Mouse (Mus musculus): ENCODE measurements at regions not wholly inside any gene's neighbourhood (a gene's known extent, or its start where the extent isn't known, plus 50 kb on each side); places are given as distances from the start of the nearest gene placed in this dataset.
"Not testable (repeated sequence)": the region's sequence is repeated elsewhere in the genome, so short reads cannot be mapped to it uniquely, and the experiment has no call there.

GRCm38 (mm10) chr12:115197322-115198117 lies 850.0 kb upstream of the Zfp386 start:
- TF ChIP-seq EP300 (IDR thresholded peaks at IDR 0.05; ENCODE audit: low read depth), result no peak
- TF ChIP-seq CTCF (IDR thresholded peaks at IDR 0.05; ENCODE audit: low read depth), result no peak

GRCm38 (mm10) chr12:115207833-115208448 lies 839.6 kb upstream of the Zfp386 start:
- not testable (repeated sequence) for ATAC-seq (ENCODE audit: insufficient read depth); H3K36me3 ChIP-seq (replicated peaks; ENCODE audit: control insufficient read depth, insufficient read depth, low read depth); H3K9ac ChIP-seq (replicated peaks)

More at GRCm38 (mm10) chr12:115197322-115198117, 850.0 kb upstream of the Zfp386 start:
- Histone ChIP-seq H3K36me3 (replicated peaks; ENCODE audit: control insufficient read depth, insufficient read depth, low read depth) (no peaks in the 10 kb centered on the region), H3K9ac (replicated peaks) (no peak overlapping the region), H3K27me3 (ENCODE audit: control insufficient read depth, insufficient read depth, low read length) (no peaks in the 10 kb centered on the region), H3K4me3 (ENCODE audit: insufficient read depth in 1 of 2, low read depth in 2 of 2, low read length in 2 of 2) (no peak overlapping the region), H3K4me2 (ENCODE audit: low read depth) (no peak overlapping the region), H3K27ac (no peak overlapping the region), H3K4me1 (replicated peaks; ENCODE audit: control insufficient read depth in 2 of 2, insufficient read depth in 2 of 2, low read length in 1 of 2) (no peaks in the 10 kb centered on the region), H3K9me3 (ENCODE audit: control insufficient read depth, low read length) (no peaks in the 10 kb centered on the region)
- ATAC-seq (ENCODE audit: insufficient read depth), result no peak
- no peak for DNase-seq (ENCODE audit: low read depth in 3 of 3, low spot score in 3 of 3)
- 38% methylated on average over 4 of the region's 4 CpGs for WGBS (ENCODE audit: insufficient replicate concordance)

GRCm38 (mm10) chr12:115222671-115223070 lies 824.9 kb upstream of the Zfp386 start:
- H3K27me3 ChIP-seq (ENCODE audit: control insufficient read depth, insufficient read depth, low read length), result no peaks in the 10 kb centered on the region
- no peak for ATAC-seq (ENCODE audit: insufficient read depth)
- no peak overlapping the region for H3K27ac ChIP-seq
- no peaks in the 10 kb centered on the region for H3K4me1 ChIP-seq (replicated peaks; ENCODE audit: control insufficient read depth in 2 of 2, insufficient read depth in 2 of 2, low read length in 1 of 2)
- no peak for DNase-seq (ENCODE audit: low read depth in 3 of 3, low spot score in 3 of 3)
- no peak overlapping the region for H3K9ac ChIP-seq (replicated peaks)
- H3K9me3 ChIP-seq (ENCODE audit: control insufficient read depth, low read length), result no peaks in the 10 kb centered on the region
- WGBS (ENCODE audit: insufficient replicate concordance), result 43% methylated on average over 2 of the region's 2 CpGs
- no peaks in the 10 kb centered on the region for H3K36me3 ChIP-seq (replicated peaks; ENCODE audit: control insufficient read depth, insufficient read depth, low read depth)
- no peak overlapping the region for H3K4me3 ChIP-seq (ENCODE audit: insufficient read depth in 1 of 2, low read depth in 2 of 2, low read length in 2 of 2)
- TF ChIP-seq CTCF (IDR thresholded peaks at IDR 0.05; ENCODE audit: low read depth) (no peak), EP300 (IDR thresholded peaks at IDR 0.05; ENCODE audit: low read depth) (no peak)
- no peak overlapping the region for H3K4me2 ChIP-seq (ENCODE audit: low read depth)

More at GRCm38 (mm10) chr12:115207833-115208448, 839.6 kb upstream of the Zfp386 start:
- H3K4me2 ChIP-seq (ENCODE audit: low read depth); H3K9me3 ChIP-seq (ENCODE audit: control insufficient read depth, low read length); H3K27me3 ChIP-seq (ENCODE audit: control insufficient read depth, insufficient read depth, low read length); H3K4me3 ChIP-seq (ENCODE audit: insufficient read depth in 1 of 2, low read depth in 2 of 2, low read length in 2 of 2); H3K4me1 ChIP-seq (replicated peaks; ENCODE audit: control insufficient read depth in 2 of 2, insufficient read depth in 2 of 2, low read length in 1 of 2); DNase-seq (ENCODE audit: low read depth in 3 of 3, low spot score in 3 of 3); H3K27ac ChIP-seq: not testable (repeated sequence)
- WGBS (ENCODE audit: insufficient replicate concordance), result 62% methylated on average over 2 of the region's 2 CpGs

- Histone ChIP-seq H3K36me3 (replicated peaks; ENCODE audit: control insufficient read depth, insufficient read depth, low read depth) (no peaks in the 10 kb centered on the region), H3K27me3 (ENCODE audit: control insufficient read depth, insufficient read depth, low read length) (no peaks in the 10 kb centered on the region), H3K4me3 (ENCODE audit: insufficient read depth in 1 of 2, low read depth in 2 of 2, low read length in 2 of 2) (no peak overlapping the region), H3K4me1 (replicated peaks; ENCODE audit: control insufficient read depth in 2 of 2, insufficient read depth in 2 of 2, low read length in 1 of 2) (no peaks in the 10 kb centered on the region), H3K27ac (no peak overlapping the region), H3K9me3 (ENCODE audit: control insufficient read depth, low read length) (no peaks in the 10 kb centered on the region), H3K4me2 (ENCODE audit: low read depth) (no peak overlapping the region), H3K9ac (replicated peaks) (no peak overlapping the region)
- TF ChIP-seq CTCF (IDR thresholded peaks at IDR 0.05; ENCODE audit: low read depth) (no peak), EP300 (IDR thresholded peaks at IDR 0.05; ENCODE audit: low read depth) (no peak)
- 36% methylated on average over 1 of the region's 1 CpGs for WGBS (ENCODE audit: insufficient replicate concordance)
- no peak for DNase-seq (ENCODE audit: low read depth in 3 of 3, low spot score in 3 of 3)
- ATAC-seq (ENCODE audit: insufficient read depth), result no peak
These were observed 817.6 kb upstream of the Zfp386 start for GRCm38 (mm10) chr12:115229965-115230364.

GRCm38 (mm10) chr12:115242661-115243060 lies 804.9 kb upstream of the Zfp386 start:
- H3K36me3 ChIP-seq (replicated peaks; ENCODE audit: control insufficient read depth, insufficient read depth, low read depth); H3K9me3 ChIP-seq (ENCODE audit: control insufficient read depth, low read length); H3K27ac ChIP-seq; H3K4me2 ChIP-seq (ENCODE audit: low read depth); H3K9ac ChIP-seq (replicated peaks); ATAC-seq (ENCODE audit: insufficient read depth); H3K4me3 ChIP-seq (ENCODE audit: insufficient read depth in 1 of 2, low read depth in 2 of 2, low read length in 2 of 2); DNase-seq (ENCODE audit: low read depth in 3 of 3, low spot score in 3 of 3); H3K4me1 ChIP-seq (replicated peaks; ENCODE audit: control insufficient read depth in 2 of 2, insufficient read depth in 2 of 2, low read length in 1 of 2); H3K27me3 ChIP-seq (ENCODE audit: control insufficient read depth, insufficient read depth, low read length): not testable (repeated sequence)
- 53% methylated on average over 2 of the region's 2 CpGs for WGBS (ENCODE audit: insufficient replicate concordance)

GRCm38 (mm10) chr12:115247298-115247697 lies 800.2 kb upstream of the Zfp386 start:
- DNase-seq (ENCODE audit: low read depth in 3 of 3, low spot score in 3 of 3); ATAC-seq (ENCODE audit: insufficient read depth): not testable (repeated sequence)
- 73% methylated on average over 3 of the region's 3 CpGs for WGBS (ENCODE audit: insufficient replicate concordance)

More at GRCm38 (mm10) chr12:115247298-115247697, 800.2 kb upstream of the Zfp386 start:
- H3K36me3 ChIP-seq (replicated peaks; ENCODE audit: control insufficient read depth, insufficient read depth, low read depth); H3K4me3 ChIP-seq (ENCODE audit: insufficient read depth in 1 of 2, low read depth in 2 of 2, low read length in 2 of 2); H3K9ac ChIP-seq (replicated peaks); H3K9me3 ChIP-seq (ENCODE audit: control insufficient read depth, low read length); H3K27ac ChIP-seq; H3K4me1 ChIP-seq (replicated peaks; ENCODE audit: control insufficient read depth in 2 of 2, insufficient read depth in 2 of 2, low read length in 1 of 2); H3K4me2 ChIP-seq (ENCODE audit: low read depth); H3K27me3 ChIP-seq (ENCODE audit: control insufficient read depth, insufficient read depth, low read length): not testable (repeated sequence)
